Mouse (Mus musculus): ENCODE measurements around the gene 4930564D02Rik.

4930564D02Rik gene

DNA sequence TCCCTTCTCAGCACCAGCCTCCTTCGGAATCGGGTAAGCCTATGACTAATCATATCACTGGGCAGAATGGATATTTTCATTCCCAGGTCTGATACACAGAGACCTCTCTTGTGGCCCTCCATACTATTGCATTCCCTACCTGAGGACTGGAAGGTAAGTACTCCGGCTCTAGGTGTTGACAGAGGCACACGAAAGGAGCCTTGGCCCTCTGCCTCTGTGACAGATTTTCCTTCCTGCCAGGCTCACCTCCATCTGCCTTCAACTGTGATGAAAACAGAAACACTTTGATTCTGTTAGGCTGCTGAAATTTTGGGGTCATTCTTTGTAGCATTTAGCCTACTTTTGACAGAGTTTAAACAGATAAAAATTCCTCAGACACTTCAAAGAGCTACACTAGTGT, 47.2 kb downstream of the 4930564D02Rik start:
- in situ Hi-C loops (cut with MboI) = no loop called here

DNA sequence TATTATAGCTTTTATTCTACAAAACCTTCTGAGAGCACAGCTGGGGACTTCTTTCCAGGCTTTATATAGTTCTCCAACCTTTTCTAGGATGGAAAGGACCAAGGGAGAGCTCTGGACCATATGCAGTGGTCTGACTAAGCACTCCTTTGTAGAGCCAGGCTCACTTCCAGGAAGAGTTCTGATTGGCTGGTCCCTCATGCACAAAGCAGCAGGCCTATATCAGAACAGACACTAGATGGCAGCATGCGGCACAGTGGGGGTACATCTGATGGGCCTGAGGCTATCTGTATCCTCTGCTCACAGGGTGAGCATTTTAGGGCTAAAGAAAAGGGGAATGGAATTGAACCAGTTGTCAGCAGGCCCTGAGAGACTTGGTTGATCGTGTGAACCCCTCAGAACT, 47.6 kb downstream of the 4930564D02Rik start:
- in situ Hi-C loops (cut with MboI) = no loop called here

DNA sequence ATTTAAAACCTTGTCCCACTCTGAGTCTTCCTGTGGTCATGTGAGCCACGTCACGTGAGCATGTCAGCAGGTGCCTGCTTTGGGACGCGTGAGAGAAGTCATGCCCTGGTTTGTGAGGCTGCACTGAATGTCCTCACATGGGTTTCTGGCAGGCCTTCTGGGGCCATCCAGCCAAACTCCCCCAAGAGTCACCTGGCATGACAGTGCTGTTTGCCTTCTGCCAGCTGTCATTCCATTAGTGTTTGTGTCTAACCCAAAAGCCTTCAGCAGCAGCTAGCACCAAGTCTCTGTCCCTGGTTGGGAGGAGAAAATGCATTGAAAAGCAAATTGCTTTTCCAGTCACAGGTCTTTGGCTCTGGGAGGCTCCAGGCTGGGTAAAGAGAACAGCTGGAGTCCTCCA, 50.0 kb downstream of the 4930564D02Rik start:
- in situ Hi-C loops (cut with MboI) = no loop called here

DNA sequence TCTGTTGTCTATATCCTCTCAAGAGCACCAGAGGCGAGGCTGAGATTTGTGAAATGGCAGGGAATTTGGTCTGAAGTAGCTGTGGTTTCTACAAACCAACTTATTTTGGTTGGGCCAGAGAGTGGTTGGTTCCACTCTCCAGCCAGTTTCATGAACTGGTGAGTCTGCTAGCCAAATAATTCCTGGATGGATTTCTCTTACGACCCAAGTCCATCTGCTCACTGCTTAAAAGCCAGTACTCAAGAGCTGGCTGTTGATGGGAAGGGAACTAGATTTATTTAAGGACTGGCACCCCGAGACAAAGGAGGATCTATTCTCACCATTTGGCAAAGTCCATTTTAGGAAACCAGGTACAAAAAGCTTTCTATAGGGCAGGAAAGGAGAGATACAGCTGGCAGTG, 57.1 kb downstream of the 4930564D02Rik start:
- in situ Hi-C loops (cut with MboI) = no loop called here

DNA sequence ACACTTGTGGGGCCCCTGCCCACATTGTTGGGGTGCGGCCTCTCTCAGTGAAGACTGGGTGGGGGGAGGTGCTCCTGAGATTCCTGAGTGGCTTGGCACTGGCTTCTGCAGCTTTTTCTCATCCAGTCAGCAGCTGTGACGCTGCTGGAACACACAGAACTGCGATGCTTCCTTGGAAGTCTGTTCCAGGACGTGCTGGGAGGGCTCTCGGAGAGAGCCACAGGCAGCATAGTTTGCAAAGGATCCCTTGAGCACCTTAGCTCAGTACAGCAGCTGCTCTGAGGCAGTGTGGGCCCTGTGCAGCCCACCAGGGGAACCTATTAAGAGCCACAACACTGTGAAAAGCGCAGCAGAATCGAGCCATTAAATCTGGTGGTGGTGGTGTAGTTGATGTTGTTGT, 61.2 kb downstream of the 4930564D02Rik start:
- in situ Hi-C loops (cut with MboI) = no loop called here

All from mature B cell (primary cell).